Mouse (Mus musculus): ENCODE data around the gene Themis.

DNA sequence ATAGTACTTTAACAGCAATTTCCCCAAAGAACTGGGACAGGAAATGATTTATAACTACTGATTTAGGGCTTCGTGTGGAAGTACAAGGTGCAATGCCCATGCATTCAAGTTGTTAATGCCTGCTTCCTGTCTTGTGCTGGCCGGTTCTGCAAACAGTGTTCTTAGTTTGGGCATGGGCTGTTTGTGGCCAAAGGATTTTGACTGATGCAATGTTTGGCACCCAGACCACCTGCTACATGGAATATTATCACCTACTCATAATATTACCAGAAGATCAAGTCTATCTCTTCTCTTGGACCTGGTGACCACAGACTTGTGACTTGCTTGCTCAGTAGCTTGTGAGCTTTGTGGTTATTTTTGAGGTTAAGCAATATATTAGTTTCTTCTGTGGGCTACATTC, 16.2 kb upstream of the Themis start:
- no peak for TF ChIP-seq ZNF384 (IDR thresholded peaks at IDR 0.05; ENCODE audit: low read depth, low read length)
- TF ChIP-seq HCFC1 (IDR thresholded peaks at IDR 0.05; ENCODE audit: borderline replicate concordance, insufficient read depth, low read length), result no peak
- TF ChIP-seq MAFK (IDR thresholded peaks at IDR 0.05; ENCODE audit: insufficient read depth, low read depth, low read length), result no peak
- TF ChIP-seq ZC3H11A (IDR thresholded peaks at IDR 0.05; ENCODE audit: borderline replicate concordance, low read depth, low read length), result no peak
- no peak for TF ChIP-seq CHD2 (IDR thresholded peaks at IDR 0.05; ENCODE audit: low read depth, low read length)

All from ES-E14 (cell line).